Mouse (Mus musculus) liver, embryonic 13.5 days (tissue): ENCODE results near the gene 1700018F24Rik. TPM values are rescaled to one million over a fixed set of nuclear protein-coding genes. Genes with fewer than 3 reads are reported as not detected.
"Not testable (repeated sequence)": the region's sequence is repeated elsewhere in the genome, so short reads cannot be mapped to it uniquely, and the experiment has no call there.

Experiments
- ATAC-seq: fragments of 200-750 bp; cut with Nextera tagmentation; 2 replicates; pipeline ENCODE4 v1.8.0; 2017; ENCODE audit warnings: low read depth, mild to moderate bottlenecking, moderate number of reproducible peaks, moderate library complexity
- DNase-seq: peaks from one replicate; pipeline ENCODE4 v3.0.0; 2022
- H3K27ac ChIP-seq: fragments of 300-500 bp; sonication (generic); 2 replicates; pipeline ENCODE4 v1.5.1; 2015; ENCODE audit warnings: moderate library complexity, mild to moderate bottlenecking, inconsistent platforms
- H3K27me3 ChIP-seq: fragments of 300-500 bp; sonication (generic); 2 replicates; pipeline ENCODE4 v1.6.1; 2015; ENCODE audit warnings: mild to moderate bottlenecking, inconsistent platforms
- H3K36me3 ChIP-seq: fragments of 300-500 bp; sonication (generic); 2 replicates; pipeline ENCODE4 v1.6.1; 2015; ENCODE audit warnings: mild to moderate bottlenecking, inconsistent platforms
- H3K4me1 ChIP-seq: fragments of 300-500 bp; sonication (generic); replicated peaks from 2 replicates; pipeline ENCODE4 v1.6.1; 2015; ENCODE audit warnings: inconsistent platforms
- H3K4me2 ChIP-seq: fragments of 300-500 bp; sonication (generic); 2 replicates; pipeline ENCODE4 v1.6.1; 2015; ENCODE audit warnings: inconsistent platforms, mild to moderate bottlenecking, moderate library complexity
- H3K4me3 ChIP-seq: fragments of 300-500 bp; sonication (generic); replicated peaks from 2 replicates; pipeline ENCODE4 v1.5.1; 2015; ENCODE audit warnings: mild to moderate bottlenecking, inconsistent platforms
- H3K9ac ChIP-seq: fragments of 300-500 bp; sonication (generic); 2 replicates; pipeline ENCODE4 v1.6.1; 2015; ENCODE audit warnings: mild to moderate bottlenecking, inconsistent platforms
- H3K9me3 ChIP-seq: fragments of 300-500 bp; sonication (generic); replicated peaks from 2 replicates; pipeline ENCODE4 v1.6.1; 2016; ENCODE audit warnings: inconsistent platforms
- WGBS: fragments of 180-500 bp; shearing (Covaris S2); methylation state at CpG from one replicate; pipeline ENCODE4 v1.1.7; 2015; ENCODE audit not compliant: insufficient replicate concordance; 5-methylcytosine and 5-hydroxymethylcytosine counted together
- polyA plus RNA-seq: library from polyadenylated mRNA; unstranded; fragments of >200 nt; fragmentation: Nextera tagmentation; extraction: Ambion mirVana; gene quantifications from 2 replicates; pipeline ENCODE4 v1.2.1, GENCODE M21; 2015

The 1700018F24Rik gene
- polyA plus RNA-seq, 1 experiment from 2014 or later, result not detected

DNA sequence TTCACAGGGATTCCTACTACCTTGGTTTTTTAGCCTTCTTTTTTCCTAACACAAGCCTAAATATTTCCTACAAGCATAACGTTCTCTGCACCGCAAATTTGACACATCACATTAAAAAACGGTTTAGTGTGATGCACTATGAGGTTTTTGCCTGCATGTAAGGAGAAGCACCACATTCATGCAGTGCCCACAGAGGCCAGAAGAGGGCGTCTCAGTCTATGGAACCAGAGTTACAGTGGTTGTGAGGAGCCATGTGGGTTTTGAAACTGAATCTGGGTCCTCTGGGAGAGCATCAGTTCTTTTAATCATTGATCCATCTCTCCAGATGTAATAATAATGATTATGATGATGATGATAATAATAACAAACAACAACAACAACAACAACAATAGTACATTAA lies 1.2 kb upstream of the 1700018F24Rik start:
- Histone ChIP-seq H3K9me3 (no peaks in the 10 kb centered on the region), H3K9ac (no peak overlapping the region), H3K4me2 (no peak overlapping the region), H3K4me1 (no peaks in the 10 kb centered on the region), H3K27ac (no peak overlapping the region), H3K27me3 (no peaks in the 10 kb centered on the region), H3K36me3 (no peaks in the 10 kb centered on the region), H3K4me3 (no peak overlapping the region)
- DNase-seq, result peak; percentile 9
- ATAC-seq, result no peak
- WGBS, result 34% methylated on average over 4 of the region's 4 CpGs

DNA sequence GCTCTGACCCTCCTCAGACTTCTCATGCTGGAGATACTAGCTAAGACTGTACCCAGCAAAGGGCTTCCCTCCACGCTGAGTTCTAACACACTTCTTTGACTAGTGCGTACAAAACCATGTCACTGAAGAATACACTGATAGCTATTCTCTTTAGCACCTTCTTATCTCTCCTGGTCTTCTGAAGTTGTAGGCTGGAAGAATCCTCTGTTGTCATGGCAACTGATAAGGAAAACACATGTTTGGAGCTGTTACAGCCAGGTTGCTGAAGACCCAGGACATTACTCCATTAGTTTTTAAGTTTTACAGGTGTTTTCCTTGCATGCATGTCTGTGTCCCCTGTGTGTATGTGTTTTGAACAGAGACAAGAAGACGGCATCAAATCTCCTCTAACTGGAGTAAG lies 11.4 kb downstream of the 1700018F24Rik start:
- not testable (repeated sequence) for H3K9me3 ChIP-seq, H3K4me1 ChIP-seq
- peak; percentile 31; the same call in 1 of the 2 replicates for ATAC-seq

GRCm38 (mm10) chr5:145057907-145058306 lies 15.1 kb downstream of the 1700018F24Rik start:
- H3K36me3 ChIP-seq, result no peaks in the 10 kb centered on the region
- ATAC-seq, result no peak
- H3K4me2 ChIP-seq, result no peak overlapping the region
- no peaks in the 10 kb centered on the region for H3K9me3 ChIP-seq
- 61% methylated on average over 8 of the region's 8 CpGs for WGBS
- H3K9ac ChIP-seq, result no peak overlapping the region
- H3K27me3 ChIP-seq, result no peaks in the 10 kb centered on the region
- H3K27ac ChIP-seq, result no peak overlapping the region
- no peak overlapping the region for H3K4me3 ChIP-seq
- DNase-seq, result no peak
- H3K4me1 ChIP-seq, result 0 out of 2 replicates have a peak, but pooled peaks cover 8% of the 10 kb centered on the region

More for the DNA sequence above, 11.4 kb downstream of the 1700018F24Rik start:
- not testable (repeated sequence) for H3K36me3 ChIP-seq, H3K9ac ChIP-seq, H3K27me3 ChIP-seq, H3K4me3 ChIP-seq, H3K4me2 ChIP-seq, H3K27ac ChIP-seq, DNase-seq
- 27% methylated on average over 3 of the region's 3 CpGs for WGBS

- Histone ChIP-seq H3K9me3 (no peaks in the 10 kb centered on the region), H3K4me1 (0 out of 2 replicates have a peak, but pooled peaks cover 8% of the 10 kb centered on the region), H3K27ac (no peak overlapping the region), H3K4me2 (no peak overlapping the region), H3K9ac (no peak overlapping the region), H3K36me3 (no peaks in the 10 kb centered on the region), H3K27me3 (no peaks in the 10 kb centered on the region), H3K4me3 (no peak overlapping the region)
- ATAC-seq (no peak), DNase-seq (no peak)
- 79% methylated on average over 7 of the region's 7 CpGs for whole genome bisulfite sequencing
Measured at GRCm38 (mm10) chr5:145058722-145059121, 15.9 kb downstream of the 1700018F24Rik start.

DNA sequence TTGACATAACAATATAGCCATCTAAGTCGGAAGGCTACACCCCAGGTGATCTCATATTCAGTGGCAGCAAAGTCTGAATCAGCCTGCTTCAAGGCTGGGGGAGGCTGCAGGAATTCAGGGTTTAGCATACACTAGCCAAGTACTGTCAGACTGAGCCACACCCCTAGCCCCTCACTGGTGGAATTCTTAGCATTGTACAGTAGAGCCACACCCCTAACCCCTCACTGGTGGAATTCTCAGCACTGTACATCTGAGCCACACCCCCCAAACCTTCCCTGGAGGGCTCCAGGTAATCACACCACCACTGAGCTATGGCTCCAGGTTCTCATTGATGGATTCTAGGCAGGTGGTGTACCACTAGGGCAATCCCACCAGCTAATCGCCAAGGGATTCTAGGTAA lies 16.7 kb downstream of the 1700018F24Rik start:
- Histone ChIP-seq H3K4me1 (0 out of 2 replicates have a peak, but pooled peaks cover 3% of the 10 kb centered on the region), H3K9ac (no peak overlapping the region), H3K9me3 (no peaks in the 10 kb centered on the region), H3K27ac (no peak overlapping the region), H3K36me3 (no peaks in the 10 kb centered on the region), H3K27me3 (no peaks in the 10 kb centered on the region), H3K4me3 (no peak overlapping the region), H3K4me2 (no peak overlapping the region)
- DNase-seq (no peak), ATAC-seq (no peak; the same call in 1 of the 2 replicates)
- 51% methylated on average over 2 of the region's 2 CpGs for WGBS

GRCm38 (mm10) chr5:145064765-145065340 lies 22.1 kb downstream of the 1700018F24Rik start:
- Histone ChIP-seq H3K27me3 (0 out of 2 replicates have a peak, but pooled peaks cover 3% of the 10 kb centered on the region), H3K27ac (no peak overlapping the region)
- DNase-seq, result no peak

DNA sequence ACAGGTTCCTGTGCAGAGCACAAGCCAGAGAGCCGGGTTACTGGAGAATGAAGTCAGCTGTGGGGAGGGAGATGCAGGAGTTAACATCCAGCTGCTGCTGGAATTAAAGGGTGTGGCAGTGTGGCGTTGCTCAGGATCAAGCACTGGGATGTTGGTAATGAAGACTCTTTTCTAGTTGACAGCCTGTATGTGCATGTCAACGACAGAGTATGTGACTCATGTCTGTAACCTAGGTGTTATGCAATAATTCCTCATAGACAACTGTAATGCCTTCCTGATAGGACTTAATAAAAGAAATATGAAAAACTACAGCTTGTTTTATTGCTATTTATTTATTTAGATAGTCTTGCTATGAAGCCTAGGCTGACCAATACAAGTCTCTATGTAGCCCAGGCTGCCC lies 26.1 kb downstream of the 1700018F24Rik start:
- no peaks in the 10 kb centered on the region for H3K4me1 ChIP-seq
- H3K4me2 ChIP-seq, result no peak overlapping the region
- 0 out of 2 replicates have a peak, but pooled peaks cover 3% of the 10 kb centered on the region for H3K27me3 ChIP-seq
- WGBS, result 36% methylated on average over 3 of the region's 3 CpGs
- no peak overlapping the region for H3K4me3 ChIP-seq
- DNase-seq (no peak), ATAC-seq (no peak)
- no peak overlapping the region for H3K27ac ChIP-seq
- no peak overlapping the region for H3K9ac ChIP-seq
- H3K9me3 ChIP-seq, result no peaks in the 10 kb centered on the region
- no peaks in the 10 kb centered on the region for H3K36me3 ChIP-seq

More at GRCm38 (mm10) chr5:145064765-145065340, 22.1 kb downstream of the 1700018F24Rik start:
- Histone ChIP-seq H3K9ac (no peak overlapping the region), H3K9me3 (no peaks in the 10 kb centered on the region), H3K4me2 (no peak overlapping the region), H3K36me3 (no peaks in the 10 kb centered on the region), H3K4me1 (no peaks in the 10 kb centered on the region), H3K4me3 (no peak overlapping the region)
- ATAC-seq, result no peak
- 67% methylated on average over 1 of the region's 1 CpGs for WGBS

GRCm38 (mm10) chr5:145069707-145070106 lies 26.9 kb downstream of the 1700018F24Rik start:
- ATAC-seq (no peak; the same call in 1 of the 2 replicates), DNase-seq (peak; percentile 28)
- no peak overlapping the region for H3K4me3 ChIP-seq
- H3K4me1 ChIP-seq, result no peaks in the 10 kb centered on the region
- H3K9me3 ChIP-seq, result no peaks in the 10 kb centered on the region
- H3K27me3 ChIP-seq, result 0 out of 2 replicates have a peak, but pooled peaks cover 3% of the 10 kb centered on the region
- H3K36me3 ChIP-seq, result no peaks in the 10 kb centered on the region
- no peak overlapping the region for H3K27ac ChIP-seq
- no peak overlapping the region for H3K4me2 ChIP-seq
- WGBS, result 2% methylated on average over 5 of the region's 5 CpGs
- no peak overlapping the region for H3K9ac ChIP-seq

DNA sequence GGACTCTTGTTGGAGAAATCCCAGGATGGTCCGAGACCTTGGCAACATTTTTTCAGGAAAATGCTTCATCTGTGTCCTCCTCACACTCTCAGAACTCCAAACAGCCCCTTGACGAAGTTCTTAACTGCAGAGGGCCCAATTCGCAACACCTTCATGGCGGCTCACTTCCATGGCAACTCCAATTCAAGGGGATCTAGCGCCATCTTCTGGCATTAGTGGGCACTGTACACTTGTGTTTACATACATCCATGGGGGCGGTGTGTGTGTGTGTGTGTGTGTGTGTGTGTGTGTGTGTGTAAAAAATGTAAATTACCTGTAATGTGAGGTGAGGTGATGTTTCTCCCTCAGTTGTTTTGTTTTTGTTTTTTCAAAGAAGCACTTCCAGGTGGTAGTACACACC lies 28.6 kb downstream of the 1700018F24Rik start:
- no peak overlapping the region for H3K4me3 ChIP-seq
- 0 out of 2 replicates have a peak, but pooled peaks cover 3% of the 10 kb centered on the region for H3K27me3 ChIP-seq
- DNase-seq (no peak), ATAC-seq (no peak)
- no peak overlapping the region for H3K27ac ChIP-seq
- no peaks in the 10 kb centered on the region for H3K9me3 ChIP-seq
- H3K4me1 ChIP-seq, result no peaks in the 10 kb centered on the region
- no peak overlapping the region for H3K4me2 ChIP-seq
- H3K9ac ChIP-seq, result no peak overlapping the region
- no peaks in the 10 kb centered on the region for H3K36me3 ChIP-seq
- WGBS, result 36% methylated on average over 6 of the region's 6 CpGs

GRCm38 (mm10) chr5:145075081-145075480 lies 32.3 kb downstream of the 1700018F24Rik start:
- H3K4me2 ChIP-seq, result no peak overlapping the region
- no peak overlapping the region for H3K27ac ChIP-seq
- no peak for DNase-seq
- no peaks in the 10 kb centered on the region for H3K27me3 ChIP-seq
- ATAC-seq, result no peak
- no peaks in the 10 kb centered on the region for H3K9me3 ChIP-seq
- H3K4me1 ChIP-seq, result no peaks in the 10 kb centered on the region
- H3K9ac ChIP-seq, result no peak overlapping the region
- no peaks in the 10 kb centered on the region for H3K36me3 ChIP-seq
- WGBS, result 44% methylated on average over 3 of the region's 3 CpGs
- H3K4me3 ChIP-seq, result no peak overlapping the region

DNA sequence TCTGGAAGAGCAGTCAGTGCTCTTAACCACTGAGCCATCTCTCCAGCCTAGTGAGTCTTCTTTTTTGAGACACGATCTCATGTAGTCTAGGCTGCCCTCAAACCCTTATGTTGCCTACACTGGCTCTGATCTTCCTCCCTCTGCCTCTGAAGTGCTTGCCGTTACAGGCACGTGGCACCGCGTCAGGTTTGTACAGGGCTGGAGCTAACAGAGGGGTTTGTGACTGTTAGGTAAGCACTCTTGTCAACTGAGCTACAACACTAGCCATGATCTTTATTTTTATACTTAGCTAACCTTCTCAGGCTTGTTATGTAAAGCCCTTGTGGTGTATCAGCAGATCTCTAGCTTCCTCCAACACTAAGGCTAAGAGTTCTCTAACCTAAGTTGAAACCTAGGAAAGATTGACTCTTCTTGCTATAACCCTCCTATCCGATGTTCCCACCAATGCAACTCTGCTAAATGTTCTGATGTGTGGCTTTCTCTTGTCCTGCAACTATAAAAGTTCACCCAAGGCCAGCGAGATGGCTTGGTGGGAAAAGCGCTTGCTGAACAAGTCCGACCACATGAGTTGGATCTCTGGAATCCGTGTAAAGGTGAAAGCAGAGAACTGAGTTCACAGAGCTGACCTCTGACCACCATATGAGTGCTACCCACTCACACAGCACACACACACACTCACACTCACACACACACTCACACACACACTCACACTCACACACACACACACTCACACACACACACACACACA lies 39.2 kb downstream of the 1700018F24Rik start:
- H3K4me1 ChIP-seq, result peaks cover 15% of the 10 kb centered on the region
- no peak overlapping the region for H3K4me3 ChIP-seq
- no peak overlapping the region for H3K9ac ChIP-seq
- no peak for ATAC-seq
- H3K4me2 ChIP-seq, result no peak overlapping the region
- DNase-seq, result no peak
- no peaks in the 10 kb centered on the region for H3K9me3 ChIP-seq
- no peaks in the 10 kb centered on the region for H3K36me3 ChIP-seq
- 0 out of 2 replicates have a peak, but pooled peaks cover 3% of the 10 kb centered on the region for H3K27me3 ChIP-seq
- no peak overlapping the region for H3K27ac ChIP-seq
- WGBS, result 86% methylated on average over 10 of the region's 10 CpGs
